Mouse (Mus musculus) kidney, embryonic 14.5 days (tissue): Measurements from ENCODE around the gene Cbfa2t3. TPM values are rescaled to one million over a fixed set of nuclear protein-coding genes. Genes with fewer than 3 reads are reported as not detected.

Source experiments
- ATAC-seq: fragments of 200-750 bp; cut with Nextera tagmentation; 2 replicates; pipeline ENCODE4 v1.8.0; 2017; ENCODE audit warnings: moderate number of reproducible peaks, mild to moderate bottlenecking, moderate TSS enrichment, moderate library complexity; ENCODE audit not compliant: low FRiP score, low TSS enrichment
- H3K27ac ChIP-seq: fragments of 300-500 bp; sonication (generic); 2 replicates; pipeline ENCODE4 v1.5.1; 2014; ENCODE audit warnings: low read depth, mild to moderate bottlenecking, low read length, moderate library complexity, mixed read lengths
- H3K27me3 ChIP-seq: fragments of 300-500 bp; sonication (generic); 2 replicates; pipeline ENCODE4 v1.6.1; 2014; ENCODE audit warnings: mild to moderate bottlenecking, low read length; ENCODE audit not compliant: control insufficient read depth, insufficient read depth
- H3K36me3 ChIP-seq: fragments of 300-500 bp; sonication (generic); 2 replicates; pipeline ENCODE4 v1.6.1; 2014; ENCODE audit warnings: low read length, mixed read lengths; ENCODE audit not compliant: control insufficient read depth, insufficient read depth
- H3K4me1 ChIP-seq: fragments of 300-500 bp; sonication (generic); 2 replicates; pipeline ENCODE4 v1.6.1; 2014; ENCODE audit warnings: low read length, mixed read lengths; ENCODE audit not compliant: control insufficient read depth, insufficient read depth
- H3K4me2 ChIP-seq: fragments of 300-500 bp; sonication (generic); replicated peaks from 2 replicates; pipeline ENCODE4 v1.6.1; 2014; ENCODE audit warnings: low read depth, mild to moderate bottlenecking, low read length
- H3K4me3 ChIP-seq: fragments of 300-500 bp; sonication (generic); 2 replicates; pipeline ENCODE4 v1.5.1; 2014; ENCODE audit warnings: mild to moderate bottlenecking, low read length
- H3K9ac ChIP-seq: fragments of 300-500 bp; sonication (generic); 2 replicates; pipeline ENCODE4 v1.6.1; 2014; ENCODE audit warnings: low read depth, mild to moderate bottlenecking, low read length, moderate library complexity
- H3K9me3 ChIP-seq: fragments of 300-500 bp; sonication (generic); 2 replicates; pipeline ENCODE4 v1.6.1; 2016; ENCODE audit warnings: low read length; ENCODE audit not compliant: control insufficient read depth
- WGBS: fragments of 180-500 bp; shearing (Covaris S2); extraction: QIAGEN DNeasy Blood & Tissue Kit; methylation state at CpG from one replicate; pipeline ENCODE4 v1.1.7; 2014; 5-methylcytosine and 5-hydroxymethylcytosine counted together
- polyA plus RNA-seq: library from polyadenylated mRNA; unstranded; fragments of >200 nt; fragmentation: Nextera tagmentation; extraction: Ambion mirVana; gene quantifications from 2 replicates; pipeline ENCODE4 v1.2.1, GENCODE M21; 2014

Gene Cbfa2t3
- polyA plus RNA-seq, 1 experiment from 2014 or later, result 3.6 TPM

GRCm38 (mm10) chr8:122604640-122605039 lies 94.3 kb downstream of the Cbfa2t3 start:
- Histone ChIP-seq H3K4me1 (no peaks in the 10 kb centered on the region), H3K9ac (no peak overlapping the region), H3K9me3 (no peaks in the 10 kb centered on the region), H3K4me2 (no peak overlapping the region), H3K4me3 (no peak overlapping the region), H3K36me3 (peaks cover 3% of the 10 kb centered on the region; the same call in 1 of the 2 replicates), H3K27me3 (no peaks in the 10 kb centered on the region), H3K27ac (no peak overlapping the region)
- 27% methylated on average over 1 of the region's 1 CpGs for WGBS
- no peak for ATAC-seq

- Histone ChIP-seq H3K9me3 (no peaks in the 10 kb centered on the region), H3K4me3 (no peak overlapping the region), H3K27ac (no peak overlapping the region), H3K9ac (no peak overlapping the region), H3K4me2 (no peak overlapping the region), H3K36me3 (peaks cover 6% of the 10 kb centered on the region; the same call in 1 of the 2 replicates), H3K27me3 (no peaks in the 10 kb centered on the region), H3K4me1 (no peaks in the 10 kb centered on the region)
- ATAC-seq, result no peak
- 90% methylated on average over 9 of the region's 9 CpGs for WGBS
These were observed 98.2 kb downstream of the Cbfa2t3 start for GRCm38 (mm10) chr8:122600666-122601065.

GRCm38 (mm10) chr8:122596031-122596430 lies 102.9 kb downstream of the Cbfa2t3 start:
- no peak overlapping the region for H3K4me3 ChIP-seq
- H3K27ac ChIP-seq, result no peak overlapping the region
- H3K4me1 ChIP-seq, result no peaks in the 10 kb centered on the region
- H3K27me3 ChIP-seq, result no peaks in the 10 kb centered on the region
- 57% methylated on average over 4 of the region's 4 CpGs for WGBS
- no peak overlapping the region for H3K9ac ChIP-seq
- no peak overlapping the region for H3K4me2 ChIP-seq
- peaks cover 3% of the 10 kb centered on the region; the same call in 1 of the 2 replicates for H3K36me3 ChIP-seq
- H3K9me3 ChIP-seq, result no peaks in the 10 kb centered on the region
- no peak for ATAC-seq

GRCm38 (mm10) chr8:122593783-122594507 lies 105.0 kb downstream of the Cbfa2t3 start:
- no peak overlapping the region for H3K27ac ChIP-seq
- H3K4me1 ChIP-seq, result no peaks in the 10 kb centered on the region
- no peaks in the 10 kb centered on the region for H3K27me3 ChIP-seq
- peaks cover 3% of the 10 kb centered on the region; the same call in 1 of the 2 replicates for H3K36me3 ChIP-seq
- H3K4me2 ChIP-seq, result no peak overlapping the region
- WGBS, result 77% methylated on average over 19 of the region's 19 CpGs
- no peak overlapping the region for H3K4me3 ChIP-seq
- H3K9me3 ChIP-seq, result no peaks in the 10 kb centered on the region
- no peak for ATAC-seq
- no peak overlapping the region for H3K9ac ChIP-seq

- WGBS, result 50% methylated on average over 12 of the region's 12 CpGs
- peak overlapping the region; percentile 23; the same call in 1 of the 2 replicates for H3K9ac ChIP-seq
- no peak overlapping the region for H3K4me2 ChIP-seq
- H3K27me3 ChIP-seq, result no peaks in the 10 kb centered on the region
- no peaks in the 10 kb centered on the region for H3K9me3 ChIP-seq
- no peak overlapping the region for H3K4me3 ChIP-seq
- no peaks in the 10 kb centered on the region for H3K4me1 ChIP-seq
- H3K27ac ChIP-seq, result no peak overlapping the region
- H3K36me3 ChIP-seq, result no peaks in the 10 kb centered on the region; the same call in 1 of the 2 replicates
- no peak for ATAC-seq
These were observed 105.7 kb downstream of the Cbfa2t3 start for GRCm38 (mm10) chr8:122593240-122593639.

- Histone ChIP-seq H3K36me3 (no peaks in the 10 kb centered on the region), H3K4me2 (no peak overlapping the region), H3K27ac (no peak overlapping the region), H3K4me3 (no peak overlapping the region), H3K27me3 (no peaks in the 10 kb centered on the region), H3K9ac (no peak overlapping the region), H3K4me1 (no peaks in the 10 kb centered on the region), H3K9me3 (no peaks in the 10 kb centered on the region)
- ATAC-seq, result no peak
- 81% methylated on average over 10 of the region's 10 CpGs for WGBS
These were observed 112.2 kb downstream of the Cbfa2t3 start for GRCm38 (mm10) chr8:122586749-122587148.

- no peak overlapping the region for H3K4me2 ChIP-seq
- no peak for ATAC-seq
- no peak overlapping the region for H3K27ac ChIP-seq
- no peaks in the 10 kb centered on the region for H3K36me3 ChIP-seq
- no peaks in the 10 kb centered on the region for H3K9me3 ChIP-seq
- no peak overlapping the region for H3K4me3 ChIP-seq
- H3K4me1 ChIP-seq, result no peaks in the 10 kb centered on the region
- no peak overlapping the region; the same call in 1 of the 2 replicates for H3K9ac ChIP-seq
- 53% methylated on average over 7 of the region's 7 CpGs for WGBS
- no peaks in the 10 kb centered on the region for H3K27me3 ChIP-seq
These were observed 112.7 kb downstream of the Cbfa2t3 start for GRCm38 (mm10) chr8:122586171-122586570.

- no peak for ATAC-seq
- Histone ChIP-seq H3K4me3 (no peak overlapping the region), H3K4me1 (no peaks in the 10 kb centered on the region), H3K4me2 (no peak overlapping the region), H3K36me3 (no peaks in the 10 kb centered on the region), H3K27ac (peak overlapping the region; percentile 37; the same call in 1 of the 2 replicates), H3K9me3 (no peaks in the 10 kb centered on the region), H3K27me3 (no peaks in the 10 kb centered on the region), H3K9ac (no peak overlapping the region)
- 39% methylated on average over 14 of the region's 14 CpGs for WGBS
These were observed 113.5 kb downstream of the Cbfa2t3 start for GRCm38 (mm10) chr8:122585411-122585891.

- H3K27me3 ChIP-seq, result no peaks in the 10 kb centered on the region
- no peak overlapping the region for H3K4me2 ChIP-seq
- H3K27ac ChIP-seq, result no peak overlapping the region
- H3K4me3 ChIP-seq, result no peak overlapping the region
- no peaks in the 10 kb centered on the region; the same call in 1 of the 2 replicates for H3K4me1 ChIP-seq
- 84% methylated on average over 9 of the region's 9 CpGs for WGBS
- H3K36me3 ChIP-seq, result no peaks in the 10 kb centered on the region
- no peaks in the 10 kb centered on the region for H3K9me3 ChIP-seq
- no peak for ATAC-seq
- no peak overlapping the region for H3K9ac ChIP-seq
These were observed 113.9 kb downstream of the Cbfa2t3 start for GRCm38 (mm10) chr8:122584981-122585380.
